Mouse (Mus musculus): ENCODE data around the gene Gm10770. TPM values are rescaled to one million over a fixed set of nuclear protein-coding genes. Genes with fewer than 3 reads are reported as not detected.

Gm10770 gene
- polyA plus RNA-seq, 1 experiment from 2014 or later = not detected

Other genes with a start within 250 kb of the Gm10770 start
- 4.4 and 5.2 TPM in 2 replicates for gene Zfp120, start 43.0 kb downstream of the Gm10770 start, polyA plus RNA-seq (2015; fragmentation: Nextera tagmentation; extraction: Ambion mirVana)
- gene Gm14139, start 2.1 kb upstream of the Gm10770 start, polyA plus RNA-seq (2015; fragmentation: Nextera tagmentation; extraction: Ambion mirVana) = 0.16 TPM in 1 of 2 replicates, not detected in the other
- 4.0 and 4.1 TPM in 2 replicates for gene Zfp937, start 38.4 kb upstream of the Gm10770 start, polyA plus RNA-seq (2015; fragmentation: Nextera tagmentation; extraction: Ambion mirVana)
- 2.9 and 3.2 TPM in 2 replicates for gene Gm21994, start 75.9 kb upstream of the Gm10770 start, polyA plus RNA-seq (2015; fragmentation: Nextera tagmentation; extraction: Ambion mirVana)
- gene Gm14124, start 77.8 kb upstream of the Gm10770 start, polyA plus RNA-seq (2015; fragmentation: Nextera tagmentation; extraction: Ambion mirVana) = not detected in 2 replicates
- 1.9 and 2.2 TPM in 2 replicates for gene Gm10130, start 144.0 kb upstream of the Gm10770 start, polyA plus RNA-seq (2015; fragmentation: Nextera tagmentation; extraction: Ambion mirVana)
- gene 3300002I08Rik, start 183.1 kb upstream of the Gm10770 start, polyA plus RNA-seq (2015; fragmentation: Nextera tagmentation; extraction: Ambion mirVana) = 3.6 and 3.9 TPM in 2 replicates